Mouse (Mus musculus) CH12.LX (cell line): Measurements from ENCODE around the gene Leng9.

Experiments used
- CTCF ChIP-seq, 2 experiments: IDR thresholded peaks in 1 of 2; conservative IDR thresholded peaks in 1 of 2; 2 replicates each; pipeline ENCODE4 v1.5.1; 2011 to 2012; ENCODE audit warnings: low read depth in 2 of 2, low read length in 2 of 2, improper control_type of control experiment in 1 of 2, inconsistent platforms in 1 of 2, mild to moderate bottlenecking in 1 of 2, moderate library complexity in 1 of 2
- E2F4 ChIP-seq: IDR thresholded peaks from 2 replicates; pipeline ENCODE4 v1.6.1; 2011; ENCODE audit warnings: low read depth, low read length, improper control_type of control experiment; ENCODE audit not compliant: insufficient replicate concordance
- ELF1 ChIP-seq: IDR thresholded peaks from 2 replicates; pipeline ENCODE4 v1.6.1; 2014; ENCODE audit warnings: low read depth, mild to moderate bottlenecking, inconsistent platforms, low read length, improper control_type of control experiment
- HCFC1 ChIP-seq: IDR thresholded peaks from 2 replicates; pipeline ENCODE4 v1.6.1; 2012; ENCODE audit warnings: low read depth, mild to moderate bottlenecking, inconsistent platforms, low read length, improper control_type of control experiment
- JUND ChIP-seq: conservative IDR thresholded peaks from 2 replicates; pipeline ENCODE4 v1.6.1; 2011; ENCODE audit warnings: low read depth, low read length, improper control_type of control experiment
- POLR2A ChIP-seq: IDR thresholded peaks from 2 replicates; pipeline ENCODE4 v1.6.1; 2011; ENCODE audit warnings: low read depth, mild to moderate bottlenecking, improper control_type of control experiment, low read length

- TF ChIP-seq ELF1: no peak
- TF ChIP-seq POLR2A: no peak
- no peak for TF ChIP-seq HCFC1
- TF ChIP-seq E2F4: no peak
- TF ChIP-seq JUND: no peak
- TF ChIP-seq CTCF (conservative IDR thresholded peaks at IDR 0.05 in 1 of 2, IDR thresholded peaks at IDR 0.05 in 1 of 2; ENCODE audit: low read depth in 2 of 2, low read length in 2 of 2): no peak
Measured at GRCm38 (mm10) chr7:4164090-4164910, 14.1 kb upstream of the Leng9 start, which contains the start of gene Cdc42ep5.
